Mouse (Mus musculus) brain, embryonic 14.5 days (tissue): Measurements from ENCODE around the gene D230025D16Rik.

Experiments used
- CTCF ChIP-seq: fragments of 200-500 bp; IDR thresholded peaks from 2 replicates; pipeline ENCODE4 v1.5.1; 2012; ENCODE audit warnings: inconsistent platforms, mild to moderate bottlenecking, moderate library complexity, borderline replicate concordance; ENCODE audit not compliant: insufficient read depth, insufficient read length; ENCODE audit errors: extremely low read depth
- POLR2A ChIP-seq: fragments of 200-500 bp; IDR thresholded peaks from 2 replicates; pipeline ENCODE4 v1.6.1; 2012; ENCODE audit warnings: mild to moderate bottlenecking, inconsistent platforms, borderline replicate concordance; ENCODE audit not compliant: poor library complexity, insufficient read depth, insufficient read length, severe bottlenecking; ENCODE audit errors: extremely low read depth

DNA sequence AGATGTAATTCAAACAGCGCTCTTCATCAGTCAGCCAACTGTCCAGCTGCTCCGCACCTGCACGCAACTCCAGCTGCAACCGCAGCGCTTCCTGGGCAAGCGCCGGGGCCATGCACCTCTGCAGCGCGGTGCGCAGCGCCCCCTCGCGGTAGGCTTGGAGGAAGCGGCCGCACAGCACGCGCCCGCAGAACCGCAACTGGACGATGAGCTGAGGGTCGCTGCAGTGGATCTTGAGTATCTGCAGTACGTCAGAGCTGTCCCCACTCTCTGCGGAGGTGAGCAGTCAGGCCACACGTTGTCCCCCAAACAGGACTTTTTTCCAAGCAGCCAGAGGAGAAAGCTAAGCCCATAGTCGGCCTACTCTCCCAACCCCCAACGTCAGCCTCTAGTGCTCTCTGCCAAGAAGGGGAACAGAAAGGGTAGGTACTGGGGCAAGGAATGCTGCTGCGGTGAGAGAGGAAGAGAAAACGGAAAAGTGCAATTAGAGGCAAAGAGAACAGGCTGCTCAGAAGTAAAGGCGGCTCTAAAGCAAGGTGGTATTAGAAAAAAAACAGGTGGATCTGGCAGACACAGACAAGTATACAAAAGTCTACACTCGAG, 34.9 kb downstream of the D230025D16Rik start:
- peak; percentile 97 for TF ChIP-seq CTCF
- no peak for TF ChIP-seq POLR2A
